Mouse (Mus musculus) forebrain, embryonic 15.5 days (tissue): ENCODE data around the gene Phpt1. TPM values are rescaled to one million over a fixed set of nuclear protein-coding genes. Genes with fewer than 3 reads are reported as not detected.

Experiments used
- ATAC-seq: fragments of 200-750 bp; cut with Nextera tagmentation; replicated peaks from 2 replicates; pipeline ENCODE4 v1.8.0; 2017; ENCODE audit warnings: mild to moderate bottlenecking, moderate TSS enrichment, moderate library complexity
- H3K27ac ChIP-seq: fragments of 300-500 bp; sonication (generic); replicated peaks from 2 replicates; pipeline ENCODE4 v1.5.1; 2015; ENCODE audit warnings: mild to moderate bottlenecking, inconsistent platforms
- H3K27me3 ChIP-seq: fragments of 300-500 bp; sonication (generic); 2 replicates; pipeline ENCODE4 v1.6.1; 2015; ENCODE audit warnings: inconsistent platforms
- H3K36me3 ChIP-seq: fragments of 300-500 bp; sonication (generic); 2 replicates; pipeline ENCODE4 v1.6.1; 2015; ENCODE audit warnings: mild to moderate bottlenecking, inconsistent platforms
- H3K4me1 ChIP-seq: fragments of 300-500 bp; sonication (generic); 2 replicates; pipeline ENCODE4 v1.6.1; 2015; ENCODE audit warnings: inconsistent platforms
- H3K4me2 ChIP-seq: fragments of 300-500 bp; sonication (generic); replicated peaks from 2 replicates; pipeline ENCODE4 v1.6.1; 2015; ENCODE audit warnings: mild to moderate bottlenecking, inconsistent platforms
- H3K4me3 ChIP-seq: fragments of 300-500 bp; sonication (generic); 2 replicates; pipeline ENCODE4 v1.5.1; 2015; ENCODE audit warnings: mild to moderate bottlenecking, inconsistent platforms
- H3K9ac ChIP-seq: fragments of 300-500 bp; sonication (generic); replicated peaks from 2 replicates; pipeline ENCODE4 v1.6.1; 2015; ENCODE audit warnings: mild to moderate bottlenecking, inconsistent platforms
- H3K9me3 ChIP-seq: fragments of 300-500 bp; sonication (generic); 2 replicates; pipeline ENCODE4 v1.6.1; 2016; ENCODE audit warnings: inconsistent platforms
- WGBS: fragments of 180-500 bp; shearing (Covaris S2); methylation state at CpG from one replicate; pipeline ENCODE4 v1.1.7; 2015; ENCODE audit warnings: mixed read lengths; 5-methylcytosine and 5-hydroxymethylcytosine counted together
- polyA plus RNA-seq: library from polyadenylated mRNA; unstranded; fragments of >200 nt; fragmentation: Nextera tagmentation; extraction: Ambion mirVana; gene quantifications from 2 replicates; pipeline ENCODE4 v1.2.1, GENCODE M21; 2015

The Phpt1 gene
- polyA plus RNA-seq, 1 experiment from 2014 or later = 151 TPM

- Histone ChIP-seq H3K36me3 (peaks cover 21% of the 10 kb centered on the region), H3K27me3 (peaks cover 48% of the 10 kb centered on the region), H3K9me3 (no peaks in the 10 kb centered on the region), H3K4me3 (peak within 1 kb of the TSS; percentile 55), H3K9ac (peak within 1 kb of the TSS; percentile 61), H3K4me1 (peaks cover 55% of the 10 kb centered on the region), H3K4me2 (peak within 1 kb of the TSS; percentile 79), H3K27ac (peak within 1 kb of the TSS; percentile 6; the same call in 1 of the 2 replicates)
- WGBS = 6% methylated on average over 19 of the region's 19 CpGs
- ATAC-seq = peak; percentile 78
Observed at GRCm38 (mm10) chr2:25581294-25581864, 6.4 kb upstream of the Phpt1 start, which contains the start of gene Ajm1. Ajm1 (minus strand) TSS chr2:25581757.

- H3K4me3 ChIP-seq = peak overlapping the region; percentile 55
- peak overlapping the region; percentile 79 for H3K4me2 ChIP-seq
- no peaks in the 10 kb centered on the region for H3K9me3 ChIP-seq
- H3K27ac ChIP-seq = no peak overlapping the region
- H3K36me3 ChIP-seq = peaks cover 21% of the 10 kb centered on the region
- peaks cover 60% of the 10 kb centered on the region for H3K4me1 ChIP-seq
- H3K9ac ChIP-seq = peak overlapping the region; percentile 61; the same call in 1 of the 2 replicates
- H3K27me3 ChIP-seq = peaks cover 55% of the 10 kb centered on the region
- WGBS = 45% methylated on average over 6 of the region's 6 CpGs
- ATAC-seq = peak; percentile 1; the same call in 1 of the 2 replicates
Observed at GRCm38 (mm10) chr2:25580621-25581101, 5.6 kb upstream of the Phpt1 start.

- peaks cover 65% of the 10 kb centered on the region for H3K4me1 ChIP-seq
- WGBS = 8% methylated on average over 27 of the region's 27 CpGs
- no peak for ATAC-seq
Observed at GRCm38 (mm10) chr2:25579737-25580460, 4.9 kb upstream of the Phpt1 start.

GRCm38 (mm10) chr2:25578796-25579736 lies 4.0 kb upstream of the Phpt1 start:
- peaks cover 67% of the 10 kb centered on the region for H3K4me1 ChIP-seq
- peaks cover 6% of the 10 kb centered on the region for H3K36me3 ChIP-seq
- no peak overlapping the region for H3K9ac ChIP-seq
- H3K9me3 ChIP-seq = no peaks in the 10 kb centered on the region
- peak overlapping the region; percentile 8; the same call in 1 of the 2 replicates for H3K4me2 ChIP-seq
- H3K27me3 ChIP-seq = peaks cover 57% of the 10 kb centered on the region
- H3K27ac ChIP-seq = no peak overlapping the region
- WGBS = 7% methylated on average over 77 of the region's 77 CpGs
- no peak for ATAC-seq
- peak overlapping the region; percentile 22 for H3K4me3 ChIP-seq

More at GRCm38 (mm10) chr2:25579737-25580460, 4.9 kb upstream of the Phpt1 start:
- H3K27ac ChIP-seq = no peak overlapping the region
- no peak overlapping the region for H3K9ac ChIP-seq
- no peaks in the 10 kb centered on the region for H3K9me3 ChIP-seq
- H3K27me3 ChIP-seq = peaks cover 57% of the 10 kb centered on the region
- H3K4me3 ChIP-seq = peak overlapping the region; percentile 22
- H3K36me3 ChIP-seq = peaks cover 13% of the 10 kb centered on the region
- H3K4me2 ChIP-seq = peak overlapping the region; percentile 8; the same call in 1 of the 2 replicates

GRCm38 (mm10) chr2:25577951-25578795 lies 3.1 kb upstream of the Phpt1 start:
- Histone ChIP-seq H3K9ac (no peak overlapping the region), H3K4me2 (peak overlapping the region; percentile 32), H3K27ac (no peak overlapping the region), H3K36me3 (no peaks in the 10 kb centered on the region), H3K4me1 (peaks cover 76% of the 10 kb centered on the region), H3K27me3 (peaks cover 57% of the 10 kb centered on the region), H3K4me3 (peak overlapping the region; percentile 18), H3K9me3 (no peaks in the 10 kb centered on the region)
- WGBS = 7% methylated on average over 75 of the region's 75 CpGs
- no peak for ATAC-seq

- Histone ChIP-seq H3K4me2 (peak overlapping the region; percentile 32), H3K27ac (no peak overlapping the region), H3K9me3 (no peaks in the 10 kb centered on the region), H3K36me3 (no peaks in the 10 kb centered on the region), H3K9ac (no peak overlapping the region), H3K4me3 (peak overlapping the region; percentile 18), H3K4me1 (peaks cover 75% of the 10 kb centered on the region), H3K27me3 (peaks cover 57% of the 10 kb centered on the region)
- no peak for ATAC-seq
- 14% methylated on average over 92 of the region's 92 CpGs for WGBS
Observed at GRCm38 (mm10) chr2:25576965-25577891, 2.2 kb upstream of the Phpt1 start.

GRCm38 (mm10) chr2:25576028-25576850 lies 1.2 kb upstream of the Phpt1 start:
- WGBS = 71% methylated on average over 16 of the region's 16 CpGs
- no peak overlapping the region for H3K27ac ChIP-seq
- peaks cover 67% of the 10 kb centered on the region for H3K4me1 ChIP-seq
- H3K4me3 ChIP-seq = 0 out of 2 replicates have a peak overlapping the region, but pooled peaks have one; percentile 57
- H3K4me2 ChIP-seq = no peak overlapping the region
- H3K9ac ChIP-seq = peak overlapping the region; percentile 56; the same call in 1 of the 2 replicates
- H3K27me3 ChIP-seq = peaks cover 57% of the 10 kb centered on the region
- H3K36me3 ChIP-seq = no peaks in the 10 kb centered on the region
- ATAC-seq = no peak
- H3K9me3 ChIP-seq = no peaks in the 10 kb centered on the region

GRCm38 (mm10) chr2:25575432-25576027 lies 506 bp upstream of the Phpt1 start:
- Histone ChIP-seq H3K36me3 (no peaks in the 10 kb centered on the region), H3K4me2 (peak overlapping the region; percentile 81), H3K27ac (peak overlapping the region; percentile 95), H3K4me3 (peak overlapping the region; percentile 57), H3K27me3 (peaks cover 50% of the 10 kb centered on the region), H3K4me1 (peaks cover 60% of the 10 kb centered on the region), H3K9ac (peak overlapping the region; percentile 56), H3K9me3 (no peaks in the 10 kb centered on the region)
- no peak for ATAC-seq
- 7% methylated on average over 21 of the region's 21 CpGs for WGBS

GRCm38 (mm10) chr2:25574136-25574535 lies 888 bp downstream of the Phpt1 start:
- peak overlapping the region; percentile 55 for H3K9ac ChIP-seq
- H3K4me1 ChIP-seq = peaks cover 48% of the 10 kb centered on the region
- no peaks in the 10 kb centered on the region for H3K9me3 ChIP-seq
- peak overlapping the region; percentile 57 for H3K4me3 ChIP-seq
- H3K4me2 ChIP-seq = peak overlapping the region; percentile 81
- peak overlapping the region; percentile 95 for H3K27ac ChIP-seq
- peaks cover 36% of the 10 kb centered on the region for H3K27me3 ChIP-seq
- WGBS = 18% methylated on average over 11 of the region's 11 CpGs
- peaks cover 7% of the 10 kb centered on the region; the same call in 1 of the 2 replicates for H3K36me3 ChIP-seq
- ATAC-seq = peak; percentile 1; the same call in 1 of the 2 replicates
